Mouse (Mus musculus): ENCODE measurements around the gene Rpp25l. TPM values are rescaled to one million over a fixed set of nuclear protein-coding genes. Genes with fewer than 3 reads are reported as not detected.

Rpp25l gene
- polyA plus RNA-seq, 1 experiment from 2014 or later = 62.2 TPM

GRCm38 (mm10) chr4:41676248-41677005, 36.9 kb downstream of the Rpp25l start:
- no peak overlapping the region for H3K4me3 ChIP-seq (replicated peaks; ENCODE audit: low read depth, low read length)
- 70% methylated on average over 17 of the region's 17 CpGs for WGBS
- peak overlapping the region; percentile 34 for H3K9ac ChIP-seq (replicated peaks; ENCODE audit: low read length)
- DNase-seq (no peak), ATAC-seq (ENCODE audit: low FRiP score, low TSS enrichment) (no peak)
- H3K9me3 ChIP-seq (ENCODE audit: control insufficient read depth, low read length) = no peaks in the 10 kb centered on the region
- H3K36me3 ChIP-seq (ENCODE audit: control insufficient read depth, insufficient read depth, low read length) = no peaks in the 10 kb centered on the region
- peak overlapping the region; percentile 55 for H3K27ac ChIP-seq (replicated peaks; ENCODE audit: low read depth, low read length)
- peaks cover 64% of the 10 kb centered on the region for H3K4me1 ChIP-seq (ENCODE audit: control insufficient read depth, insufficient read depth, low read length)
- H3K27me3 ChIP-seq (ENCODE audit: control insufficient read depth, insufficient read depth, low read length) = no peaks in the 10 kb centered on the region
- no peak overlapping the region for H3K4me2 ChIP-seq (ENCODE audit: low read length)

GRCm38 (mm10) chr4:41673186-41673585, 40.1 kb downstream of the Rpp25l start:
- no peaks in the 10 kb centered on the region for H3K27me3 ChIP-seq (ENCODE audit: control insufficient read depth, insufficient read depth, low read length)
- peak overlapping the region; percentile 67; the same call in 1 of the 2 replicates for H3K27ac ChIP-seq (replicated peaks; ENCODE audit: low read depth, low read length)
- H3K4me1 ChIP-seq (ENCODE audit: control insufficient read depth, insufficient read depth, low read length) = peaks cover 51% of the 10 kb centered on the region
- WGBS = 36% methylated on average over 19 of the region's 19 CpGs
- H3K36me3 ChIP-seq (ENCODE audit: control insufficient read depth, insufficient read depth, low read length) = peaks cover 25% of the 10 kb centered on the region; the same call in 1 of the 2 replicates
- no peak overlapping the region for H3K4me3 ChIP-seq (replicated peaks; ENCODE audit: low read depth, low read length)
- no peak for DNase-seq
- ATAC-seq (ENCODE audit: low FRiP score, low TSS enrichment) = no peak
- no peak overlapping the region; the same call in 1 of the 2 replicates for H3K4me2 ChIP-seq (ENCODE audit: low read length)
- H3K9ac ChIP-seq (replicated peaks; ENCODE audit: low read length) = no peak overlapping the region; the same call in 1 of the 2 replicates
- no peaks in the 10 kb centered on the region for H3K9me3 ChIP-seq (ENCODE audit: control insufficient read depth, low read length)

GRCm38 (mm10) chr4:41672522-41672963, 40.8 kb downstream of the Rpp25l start:
- no peaks in the 10 kb centered on the region for H3K27me3 ChIP-seq (ENCODE audit: control insufficient read depth, insufficient read depth, low read length)
- 26% methylated on average over 8 of the region's 8 CpGs for WGBS
- DNase-seq (no peak), ATAC-seq (ENCODE audit: low FRiP score, low TSS enrichment) (no peak)
- no peaks in the 10 kb centered on the region for H3K9me3 ChIP-seq (ENCODE audit: control insufficient read depth, low read length)
- H3K36me3 ChIP-seq (ENCODE audit: control insufficient read depth, insufficient read depth, low read length) = peaks cover 30% of the 10 kb centered on the region
- no peak overlapping the region for H3K4me3 ChIP-seq (replicated peaks; ENCODE audit: low read depth, low read length)
- H3K9ac ChIP-seq (replicated peaks; ENCODE audit: low read length) = no peak overlapping the region
- peak overlapping the region; percentile 67 for H3K27ac ChIP-seq (replicated peaks; ENCODE audit: low read depth, low read length)
- H3K4me1 ChIP-seq (ENCODE audit: control insufficient read depth, insufficient read depth, low read length) = peaks cover 45% of the 10 kb centered on the region
- no peak overlapping the region; the same call in 1 of the 2 replicates for H3K4me2 ChIP-seq (ENCODE audit: low read length)

- Histone ChIP-seq H3K27ac (replicated peaks; ENCODE audit: low read depth, low read length) (peak overlapping the region; percentile 67), H3K4me2 (ENCODE audit: low read length) (no peak overlapping the region; the same call in 1 of the 2 replicates), H3K4me1 (ENCODE audit: control insufficient read depth, insufficient read depth, low read length) (peaks cover 40% of the 10 kb centered on the region), H3K36me3 (ENCODE audit: control insufficient read depth, insufficient read depth, low read length) (peaks cover 32% of the 10 kb centered on the region), H3K9me3 (ENCODE audit: control insufficient read depth, low read length) (no peaks in the 10 kb centered on the region), H3K27me3 (ENCODE audit: control insufficient read depth, insufficient read depth, low read length) (no peaks in the 10 kb centered on the region), H3K4me3 (replicated peaks; ENCODE audit: low read depth, low read length) (no peak overlapping the region), H3K9ac (replicated peaks; ENCODE audit: low read length) (peak overlapping the region; percentile 31; the same call in 1 of the 2 replicates)
- DNase-seq (peak; percentile 75), ATAC-seq (ENCODE audit: low FRiP score, low TSS enrichment) (peak; percentile 66)
- WGBS = 10% methylated on average over 8 of the region's 8 CpGs
Observed at GRCm38 (mm10) chr4:41671963-41672480, 41.3 kb downstream of the Rpp25l start.

GRCm38 (mm10) chr4:41671500-41671899, 41.8 kb downstream of the Rpp25l start:
- Histone ChIP-seq H3K27me3 (ENCODE audit: control insufficient read depth, insufficient read depth, low read length) (no peaks in the 10 kb centered on the region), H3K9ac (replicated peaks; ENCODE audit: low read length) (peak overlapping the region; percentile 31; the same call in 1 of the 2 replicates), H3K27ac (replicated peaks; ENCODE audit: low read depth, low read length) (peak overlapping the region; percentile 67), H3K4me2 (ENCODE audit: low read length) (no peak overlapping the region), H3K36me3 (ENCODE audit: control insufficient read depth, insufficient read depth, low read length) (peaks cover 32% of the 10 kb centered on the region), H3K9me3 (ENCODE audit: control insufficient read depth, low read length) (no peaks in the 10 kb centered on the region), H3K4me1 (ENCODE audit: control insufficient read depth, insufficient read depth, low read length) (peaks cover 34% of the 10 kb centered on the region), H3K4me3 (replicated peaks; ENCODE audit: low read depth, low read length) (no peak overlapping the region)
- DNase-seq = no peak
- peak; percentile 32 for ATAC-seq (ENCODE audit: low FRiP score, low TSS enrichment)
- WGBS = 38% methylated on average over 5 of the region's 5 CpGs

GRCm38 (mm10) chr4:41670836-41671235, 42.5 kb downstream of the Rpp25l start:
- ATAC-seq (ENCODE audit: low FRiP score, low TSS enrichment) (no peak), DNase-seq (no peak)
- no peak overlapping the region for H3K4me2 ChIP-seq (ENCODE audit: low read length)
- H3K27ac ChIP-seq (replicated peaks; ENCODE audit: low read depth, low read length) = no peak overlapping the region
- no peaks in the 10 kb centered on the region for H3K27me3 ChIP-seq (ENCODE audit: control insufficient read depth, insufficient read depth, low read length)
- H3K4me3 ChIP-seq (replicated peaks; ENCODE audit: low read depth, low read length) = no peak overlapping the region
- H3K9ac ChIP-seq (replicated peaks; ENCODE audit: low read length) = no peak overlapping the region
- WGBS = 81% methylated on average over 18 of the region's 18 CpGs
- H3K36me3 ChIP-seq (ENCODE audit: control insufficient read depth, insufficient read depth, low read length) = peaks cover 32% of the 10 kb centered on the region
- peaks cover 28% of the 10 kb centered on the region for H3K4me1 ChIP-seq (ENCODE audit: control insufficient read depth, insufficient read depth, low read length)
- H3K9me3 ChIP-seq (ENCODE audit: control insufficient read depth, low read length) = no peaks in the 10 kb centered on the region

GRCm38 (mm10) chr4:41666646-41667045, 46.7 kb downstream of the Rpp25l start:
- Histone ChIP-seq H3K27ac (replicated peaks; ENCODE audit: low read depth, low read length) (no peak overlapping the region), H3K4me2 (ENCODE audit: low read length) (no peak overlapping the region), H3K4me1 (ENCODE audit: control insufficient read depth, insufficient read depth, low read length) (peaks cover 22% of the 10 kb centered on the region), H3K27me3 (ENCODE audit: control insufficient read depth, insufficient read depth, low read length) (no peaks in the 10 kb centered on the region), H3K36me3 (ENCODE audit: control insufficient read depth, insufficient read depth, low read length) (peaks cover 62% of the 10 kb centered on the region), H3K4me3 (replicated peaks; ENCODE audit: low read depth, low read length) (no peak overlapping the region), H3K9ac (replicated peaks; ENCODE audit: low read length) (no peak overlapping the region), H3K9me3 (ENCODE audit: control insufficient read depth, low read length) (no peaks in the 10 kb centered on the region)
- DNase-seq (no peak), ATAC-seq (ENCODE audit: low FRiP score, low TSS enrichment) (no peak)
- WGBS = 80% methylated on average over 11 of the region's 11 CpGs

GRCm38 (mm10) chr4:41665009-41665675, 48.2 kb downstream of the Rpp25l start:
- DNase-seq (no peak), ATAC-seq (ENCODE audit: low FRiP score, low TSS enrichment) (no peak)
- Histone ChIP-seq H3K9ac (replicated peaks; ENCODE audit: low read length) (no peak overlapping the region; the same call in 1 of the 2 replicates), H3K27ac (replicated peaks; ENCODE audit: low read depth, low read length) (0 out of 2 replicates have a peak overlapping the region, but pooled peaks have one; percentile 45), H3K4me3 (replicated peaks; ENCODE audit: low read depth, low read length) (no peak overlapping the region), H3K4me1 (ENCODE audit: control insufficient read depth, insufficient read depth, low read length) (peaks cover 22% of the 10 kb centered on the region), H3K4me2 (ENCODE audit: low read length) (no peak overlapping the region), H3K36me3 (ENCODE audit: control insufficient read depth, insufficient read depth, low read length) (peaks cover 52% of the 10 kb centered on the region), H3K27me3 (ENCODE audit: control insufficient read depth, insufficient read depth, low read length) (no peaks in the 10 kb centered on the region), H3K9me3 (ENCODE audit: control insufficient read depth, low read length) (no peaks in the 10 kb centered on the region)
- 7% methylated on average over 6 of the region's 8 CpGs for WGBS
